Mouse (Mus musculus) activated CD4-positive, CD25-positive, alpha-beta regulatory T cell, adult 4 months (primary cell): ENCODE measurements at regions not wholly inside any gene's neighbourhood (a gene's known extent, or its start where the extent isn't known, plus 50 kb on each side); places are given as distances from the start of the nearest gene placed in this dataset.
"Not testable (repeated sequence)": the region's sequence is repeated elsewhere in the genome, so short reads cannot be mapped to it uniquely, and the experiment has no call there.

ENCODE experiments used
- ATAC-seq: one replicate; pipeline ENCODE4 v1.8.0; 2017

DNA sequence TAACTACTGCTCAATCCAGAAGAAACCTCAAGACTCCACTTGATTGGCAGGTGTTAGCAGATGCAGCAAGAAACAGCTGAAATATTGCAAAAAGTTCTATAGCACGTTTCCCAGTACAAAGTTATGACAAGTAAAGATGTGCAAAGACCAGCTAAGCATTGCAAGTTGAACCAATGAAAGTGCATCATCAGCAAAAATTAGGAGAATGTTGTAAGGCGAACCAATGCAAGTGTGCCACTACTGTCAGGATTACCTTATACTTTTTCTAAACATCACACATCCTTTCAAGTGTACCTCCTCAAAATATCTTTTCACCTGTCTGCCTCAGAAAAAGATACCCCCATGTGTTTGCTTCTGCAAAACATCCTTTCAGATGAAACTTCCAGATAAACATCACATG is 244.7 kb downstream of the Slco6d1 start:
- ATAC-seq, result no peak

GRCm38 (mm10) chr1:98667426-98667825 is 246.5 kb downstream of the Slco6d1 start:
- not testable (repeated sequence) for ATAC-seq

GRCm38 (mm10) chr1:98667887-98668286 is 247.0 kb downstream of the Slco6d1 start:
- ATAC-seq, result no peak

DNA sequence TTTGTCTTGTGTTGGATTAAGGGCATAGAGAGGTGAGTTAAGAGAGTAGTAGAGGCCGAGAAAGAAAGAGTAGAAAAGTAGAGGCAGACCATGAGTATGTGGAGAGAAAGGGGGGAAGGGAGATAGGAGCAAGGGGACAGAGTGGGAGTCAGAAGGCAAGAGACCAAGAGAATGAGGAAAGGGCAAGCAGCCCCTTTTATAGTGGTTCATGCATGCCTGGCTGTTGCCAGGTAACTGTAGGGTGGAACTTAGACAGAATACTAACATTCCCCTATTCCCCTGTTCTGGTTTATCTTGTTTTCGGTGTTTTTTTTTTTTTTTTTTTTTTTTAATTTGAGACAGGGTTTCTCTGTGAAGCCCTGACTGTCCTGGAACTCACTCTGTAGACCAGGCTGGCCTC is 247.7 kb downstream of the Slco6d1 start:
- no peak for ATAC-seq

- ATAC-seq, result no peak
These were observed 257.8 kb downstream of the Slco6d1 start for GRCm38 (mm10) chr1:98678686-98679085.

DNA sequence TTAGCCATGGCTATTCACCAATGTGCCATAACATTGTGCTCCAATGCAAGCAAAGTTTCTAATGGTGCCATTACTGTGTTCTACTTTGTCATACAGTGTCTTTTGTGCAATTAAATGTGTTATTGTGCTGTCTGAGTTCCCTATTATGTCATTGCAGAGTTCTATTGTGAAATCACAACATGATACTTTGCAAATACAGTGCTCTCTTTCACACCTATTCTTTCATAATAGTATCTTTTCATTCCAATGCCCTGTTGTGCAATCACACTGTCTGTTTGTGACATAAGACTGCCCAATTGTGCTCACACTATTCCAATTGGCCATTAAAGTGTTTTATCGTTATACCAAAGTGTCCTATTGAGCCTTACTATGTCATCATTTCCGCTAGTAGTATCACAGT is 292.9 kb downstream of the Slco6d1 start:
- ATAC-seq, result no peak

DNA sequence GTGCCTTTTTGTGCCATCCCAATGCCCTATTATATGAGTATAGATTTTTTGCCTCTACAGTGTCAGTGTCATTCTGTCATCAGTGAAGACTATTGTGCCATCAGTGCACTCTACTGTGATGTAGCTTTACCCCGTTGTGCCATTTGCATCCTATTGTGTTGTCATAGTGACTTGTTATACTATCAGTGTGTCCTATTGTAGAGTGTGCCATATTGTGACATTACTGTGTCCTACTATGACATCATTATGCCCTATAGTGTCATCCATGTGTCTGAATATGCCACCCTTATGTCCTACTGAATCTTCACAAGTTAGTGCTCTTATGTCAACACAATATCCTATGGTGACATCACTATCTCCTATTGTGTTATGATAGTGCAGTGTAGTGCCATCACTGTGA is 293.4 kb downstream of the Slco6d1 start:
- no peak for ATAC-seq

DNA sequence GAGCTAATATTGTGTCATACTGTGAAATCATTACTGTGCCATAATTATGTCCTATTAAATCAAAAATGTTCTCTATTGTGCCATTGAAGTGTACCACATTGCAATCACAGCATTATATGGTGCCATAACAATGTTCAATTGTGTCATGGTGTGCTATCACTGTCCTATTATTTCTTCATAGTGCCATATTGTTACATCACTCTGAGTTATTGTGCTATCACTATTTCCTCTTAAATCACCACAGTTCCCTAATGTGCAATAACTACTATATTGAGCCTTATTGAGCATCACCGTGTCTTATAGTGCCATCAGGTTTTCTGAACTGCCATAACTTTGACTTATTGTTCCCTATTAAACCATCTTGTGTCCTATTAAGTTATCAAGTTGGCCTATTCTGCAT is 299.7 kb downstream of the Slco6d1 start:
- no peak for ATAC-seq

- peak; percentile 76 for ATAC-seq
These were observed 306.6 kb downstream of the Slco6d1 start for GRCm38 (mm10) chr1:98727354-98728015.

DNA sequence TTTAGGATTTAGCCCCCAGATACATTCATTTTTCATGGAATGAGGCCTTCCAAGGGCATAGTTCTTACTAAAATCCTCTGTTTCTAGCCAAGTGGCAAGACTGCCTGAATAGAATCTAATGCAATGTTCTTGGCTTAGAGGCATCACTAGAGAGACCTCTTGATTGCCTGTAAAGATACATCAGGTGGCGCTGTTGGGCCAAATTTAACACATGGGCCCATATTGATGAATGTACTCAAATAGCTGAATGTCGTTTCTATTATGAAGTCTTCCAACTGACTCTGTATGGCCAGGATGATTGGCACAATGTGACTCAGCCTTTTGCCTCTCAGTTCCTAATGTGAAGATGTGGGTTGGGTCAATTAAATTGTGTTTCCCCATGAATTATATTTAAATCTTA is 328.0 kb downstream of the Slco6d1 start:
- no peak for ATAC-seq

DNA sequence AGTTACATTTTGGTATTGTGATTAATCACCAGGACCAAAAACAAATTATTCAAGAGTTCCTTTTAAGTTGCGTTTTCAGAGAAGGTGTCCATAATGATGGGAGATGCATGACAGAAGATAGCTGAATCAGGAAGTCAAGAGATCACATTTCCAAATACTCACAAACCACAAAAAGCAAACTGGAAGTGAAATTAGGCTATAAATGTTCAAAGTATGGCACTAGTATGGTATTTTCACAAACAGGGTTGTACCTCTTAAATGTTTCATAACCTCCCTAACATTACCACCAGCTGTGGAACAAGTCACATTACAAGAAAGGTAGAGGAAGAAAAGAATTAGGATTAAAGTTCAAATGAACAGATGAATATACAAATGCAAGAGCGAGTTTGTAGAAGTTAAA is 367.6 kb downstream of the Slco6d1 start:
- ATAC-seq, result no peak

- ATAC-seq, result no peak
These were observed 372.4 kb downstream of the Slco6d1 start for GRCm38 (mm10) chr1:98793320-98793719.

- ATAC-seq, result no peak
These were observed 391.6 kb downstream of the Slco6d1 start for GRCm38 (mm10) chr1:98812543-98812942.

- ATAC-seq, result no peak
These were observed 393.1 kb downstream of the Slco6d1 start for GRCm38 (mm10) chr1:98813990-98814389.

DNA sequence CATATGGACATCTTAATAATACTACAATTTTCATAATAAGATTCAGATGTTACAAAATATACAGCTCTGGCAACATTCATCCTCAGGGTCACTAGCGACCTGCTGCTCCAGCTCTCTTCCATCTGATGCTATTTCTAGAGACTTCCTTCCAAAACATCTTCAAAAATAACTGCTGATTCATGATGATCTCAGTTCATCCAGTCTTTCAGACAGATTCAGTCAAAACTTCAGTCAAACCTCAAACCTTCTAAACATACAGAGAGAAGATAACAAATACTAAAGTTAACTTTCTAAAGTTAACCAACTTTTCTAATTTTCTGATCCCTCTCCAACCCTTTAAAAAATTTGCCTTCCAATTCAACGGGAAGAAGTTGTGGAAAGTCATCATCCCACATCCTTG is 397.2 kb downstream of the Slco6d1 start:
- ATAC-seq, result no peak

GRCm38 (mm10) chr1:98860236-98860635 is 439.3 kb downstream of the Slco6d1 start:
- ATAC-seq, result no peak

- ATAC-seq, result no peak
These were observed 485.3 kb downstream of the Slco6d1 start for GRCm38 (mm10) chr1:98906260-98906659.

DNA sequence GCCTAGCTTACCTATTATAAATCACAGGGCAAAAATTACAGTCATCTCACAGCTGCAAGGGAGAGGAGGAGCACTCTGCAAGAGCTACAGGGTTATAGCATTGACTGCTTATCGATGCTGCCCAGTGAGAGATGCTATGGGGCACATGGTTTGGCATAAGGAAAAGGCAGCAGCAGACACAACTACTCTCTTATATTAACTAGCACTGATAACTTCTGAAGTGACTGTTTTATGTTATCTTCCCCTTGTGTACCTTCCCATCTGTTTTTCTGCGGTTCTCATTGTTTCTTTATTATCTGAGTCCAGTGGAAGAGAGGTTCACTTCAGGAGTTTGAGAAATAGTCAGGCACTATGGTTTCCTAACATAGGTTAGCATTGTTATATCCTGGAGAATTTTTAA is 502.1 kb downstream of the Slco6d1 start:
- no peak for ATAC-seq

DNA sequence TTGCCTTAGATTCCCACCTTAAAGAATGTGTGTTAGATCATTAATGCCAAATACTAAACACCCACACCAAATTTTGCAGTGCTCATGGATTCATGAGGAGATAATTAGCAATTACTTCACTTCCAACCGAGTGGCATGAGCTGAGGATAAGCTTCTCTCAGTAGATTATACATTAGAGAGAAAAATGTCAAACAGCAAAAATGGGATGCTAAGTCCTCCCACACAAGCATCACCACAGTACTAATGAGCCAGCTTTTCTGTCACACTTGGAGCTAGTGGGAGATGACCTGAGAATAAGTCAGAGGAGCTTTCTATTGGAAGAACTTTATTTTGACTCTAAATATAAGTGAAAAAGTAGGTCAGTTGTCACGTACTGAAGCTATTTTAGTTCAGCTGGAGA is 504.0 kb downstream of the Slco6d1 start:
- ATAC-seq, result no peak

- ATAC-seq, result no peak
These were observed 510.0 kb downstream of the Slco6d1 start for GRCm38 (mm10) chr1:98930926-98931325.

DNA sequence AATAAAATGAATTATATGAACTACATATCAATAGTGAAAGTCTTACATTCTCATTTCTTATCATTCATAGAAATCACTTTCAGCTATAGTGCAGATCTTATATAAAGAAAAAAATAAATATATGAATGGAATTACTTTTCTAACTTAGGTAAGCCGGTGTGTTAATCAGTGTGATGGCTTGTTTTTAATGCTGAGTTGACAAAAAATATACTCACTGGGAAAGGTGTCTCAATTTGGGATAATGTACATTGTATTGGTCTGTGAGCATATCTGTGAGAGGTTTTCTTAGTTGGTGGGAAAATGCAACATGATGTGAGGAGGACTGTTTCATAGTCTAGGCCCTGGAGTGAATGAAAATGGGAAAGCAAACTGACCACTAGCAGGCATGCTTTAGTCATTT is 511.3 kb downstream of the Slco6d1 start:
- ATAC-seq, result no peak

DNA sequence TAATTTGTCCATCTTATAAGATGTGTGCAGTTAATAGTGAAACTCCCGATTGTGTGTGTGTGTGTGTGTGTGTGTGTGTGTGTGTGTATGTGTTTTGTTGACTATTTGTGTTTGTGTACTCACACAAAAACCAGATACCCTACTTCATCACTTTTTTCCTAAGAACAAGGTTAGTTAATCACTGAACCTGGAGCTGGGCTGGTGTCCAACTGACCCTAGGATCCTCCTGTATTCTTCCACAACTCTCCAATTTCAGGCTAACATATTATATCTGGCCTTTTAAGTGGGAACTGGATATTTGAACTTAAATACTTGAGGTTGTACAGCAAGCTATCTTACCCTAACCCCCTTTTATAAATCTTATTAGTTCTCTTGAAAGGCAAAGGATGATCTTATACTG is 556.8 kb downstream of the Slco6d1 start:
- no peak for ATAC-seq
